Mouse (Mus musculus): ENCODE results near the gene Pxdc1. TPM values are rescaled to one million over a fixed set of nuclear protein-coding genes. Genes with fewer than 3 reads are reported as not detected.

Gene Pxdc1
- 5.2 and 10.0 TPM in 2 replicates for polyA plus RNA-seq (2015; fragmentation: Nextera tagmentation; extraction: Ambion mirVana)

GRCm38 (mm10) chr13:34653391-34653790 is at the start of gene Pxdc1:
Pxdc1 (minus strand) TSS chr13:34653486.
- Histone ChIP-seq H3K27ac (ENCODE audit: low read length) (no peak within 1 kb of the TSS), H3K4me1 (replicated peaks; ENCODE audit: control insufficient read depth, insufficient read depth, low read length) (peaks cover 26% of the 10 kb centered on the region), H3K27me3 (replicated peaks; ENCODE audit: control insufficient read depth, insufficient read depth, low read length) (peaks cover 26% of the 10 kb centered on the region), H3K4me2 (ENCODE audit: low read length) (peak within 1 kb of the TSS; percentile 82), H3K9me3 (ENCODE audit: control insufficient read depth, low read length) (no peaks in the 10 kb centered on the region), H3K9ac (replicated peaks; ENCODE audit: low read depth, low read length) (peak within 1 kb of the TSS; percentile 64), H3K36me3 (ENCODE audit: control insufficient read depth, insufficient read depth) (no peaks in the 10 kb centered on the region), H3K4me3 (replicated peaks; ENCODE audit: low read length) (peak within 1 kb of the TSS; percentile 58)
- ATAC-seq: no peak
- WGBS: 7% methylated on average over 9 of the region's 9 CpGs

DNA sequence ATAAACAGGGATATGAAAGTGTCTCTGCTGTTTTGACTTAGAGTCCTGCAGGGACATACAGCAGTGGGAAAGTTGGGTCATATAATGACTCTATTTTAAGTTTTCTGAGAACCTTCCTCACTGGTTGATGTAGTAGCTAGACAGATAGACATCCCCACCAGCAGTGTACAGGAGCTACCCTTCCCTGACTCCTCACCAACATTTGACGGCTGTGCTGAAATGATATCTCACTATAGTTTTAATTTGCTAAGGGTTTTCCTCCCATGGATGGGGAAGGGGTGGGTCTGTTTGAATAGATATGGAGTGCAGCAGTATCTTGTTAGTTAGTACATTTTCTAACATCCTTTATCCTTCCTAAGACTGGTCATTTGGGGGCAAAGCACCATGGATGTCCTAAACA is 47.3 kb upstream of the Pxdc1 start:
- no peak overlapping the region for H3K27ac ChIP-seq (ENCODE audit: low read length)
- no peaks in the 10 kb centered on the region for H3K27me3 ChIP-seq (replicated peaks; ENCODE audit: control insufficient read depth, insufficient read depth, low read length)
- H3K4me2 ChIP-seq (ENCODE audit: low read length): no peak overlapping the region
- H3K4me1 ChIP-seq (replicated peaks; ENCODE audit: control insufficient read depth, insufficient read depth, low read length): no peaks in the 10 kb centered on the region
- no peak overlapping the region for H3K4me3 ChIP-seq (replicated peaks; ENCODE audit: low read length)
- 93% methylated on average over 1 of the region's 1 CpGs for WGBS
- no peaks in the 10 kb centered on the region for H3K36me3 ChIP-seq (ENCODE audit: control insufficient read depth, insufficient read depth)
- no peak overlapping the region for H3K9ac ChIP-seq (replicated peaks; ENCODE audit: low read depth, low read length)
- no peaks in the 10 kb centered on the region for H3K9me3 ChIP-seq (ENCODE audit: control insufficient read depth, low read length)
- no peak for ATAC-seq

- H3K4me2 ChIP-seq (ENCODE audit: low read length): no peak overlapping the region
- ATAC-seq: no peak
Observed at GRCm38 (mm10) chr13:34700091-34700490, 46.8 kb upstream of the Pxdc1 start.

DNA sequence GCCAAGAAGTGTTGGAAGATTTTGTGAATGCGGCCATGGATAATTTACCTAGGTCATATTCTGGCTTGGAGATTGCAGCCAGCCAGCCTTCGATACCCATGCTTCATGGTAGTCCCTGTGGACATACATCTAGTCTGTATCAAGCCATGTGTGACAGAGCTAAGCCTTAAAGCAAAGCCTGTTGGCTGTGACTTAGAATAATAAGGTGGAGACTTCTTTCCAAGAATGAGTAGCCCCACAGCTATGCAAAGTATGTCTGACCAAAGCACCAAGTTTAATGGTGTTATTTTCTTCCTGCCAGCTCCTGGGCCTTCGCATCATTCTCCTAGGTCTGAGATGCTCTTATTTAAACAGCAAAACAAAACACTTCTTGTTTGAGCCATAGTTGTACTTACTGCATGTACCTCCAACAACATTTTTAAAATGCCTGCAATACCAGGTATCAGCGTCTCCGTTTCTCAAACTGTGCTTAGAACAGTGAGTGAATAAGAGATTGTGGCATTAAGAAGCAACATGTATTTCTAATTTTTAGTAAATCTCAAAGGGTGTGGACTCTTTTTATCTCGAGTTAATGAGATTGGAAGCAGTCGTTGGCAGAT is 43.5 kb upstream of the Pxdc1 start:
- H3K36me3 ChIP-seq (ENCODE audit: control insufficient read depth, insufficient read depth): no peaks in the 10 kb centered on the region
- H3K9ac ChIP-seq (replicated peaks; ENCODE audit: low read depth, low read length): no peak overlapping the region
- H3K27me3 ChIP-seq (replicated peaks; ENCODE audit: control insufficient read depth, insufficient read depth, low read length): no peaks in the 10 kb centered on the region
- H3K27ac ChIP-seq (ENCODE audit: low read length): no peak overlapping the region
- 77% methylated on average over 7 of the region's 7 CpGs for WGBS
- no peaks in the 10 kb centered on the region for H3K9me3 ChIP-seq (ENCODE audit: control insufficient read depth, low read length)
- H3K4me2 ChIP-seq (ENCODE audit: low read length): no peak overlapping the region
- no peaks in the 10 kb centered on the region for H3K4me1 ChIP-seq (replicated peaks; ENCODE audit: control insufficient read depth, insufficient read depth, low read length)
- peak; percentile 58; the same call in 1 of the 2 replicates for ATAC-seq
- no peak overlapping the region for H3K4me3 ChIP-seq (replicated peaks; ENCODE audit: low read length)

More at GRCm38 (mm10) chr13:34700091-34700490, 46.8 kb upstream of the Pxdc1 start:
- Histone ChIP-seq H3K27me3 (replicated peaks; ENCODE audit: control insufficient read depth, insufficient read depth, low read length) (no peaks in the 10 kb centered on the region), H3K4me3 (replicated peaks; ENCODE audit: low read length) (no peak overlapping the region), H3K9ac (replicated peaks; ENCODE audit: low read depth, low read length) (no peak overlapping the region), H3K4me1 (replicated peaks; ENCODE audit: control insufficient read depth, insufficient read depth, low read length) (no peaks in the 10 kb centered on the region), H3K9me3 (ENCODE audit: control insufficient read depth, low read length) (no peaks in the 10 kb centered on the region), H3K36me3 (ENCODE audit: control insufficient read depth, insufficient read depth) (no peaks in the 10 kb centered on the region), H3K27ac (ENCODE audit: low read length) (no peak overlapping the region)
- 65% methylated on average over 2 of the region's 2 CpGs for WGBS

DNA sequence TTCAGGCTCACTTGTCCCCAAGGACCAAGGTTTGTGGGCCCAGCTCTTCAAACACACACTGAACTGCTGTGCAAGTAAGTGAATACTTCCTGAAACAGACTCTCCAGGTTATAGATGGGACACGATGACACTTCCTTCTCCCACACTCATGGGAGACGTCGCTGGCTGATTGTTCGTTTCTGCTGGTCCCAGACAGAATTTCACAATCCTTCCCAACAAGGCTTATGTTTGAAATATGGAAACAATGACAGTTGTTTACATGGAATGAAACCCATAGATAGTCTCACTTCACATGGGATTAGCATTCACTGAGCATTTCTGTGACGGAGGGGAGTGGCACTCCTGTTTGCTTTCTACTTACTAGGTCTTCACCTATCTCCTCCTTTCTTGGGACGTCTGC is 39.8 kb upstream of the Pxdc1 start:
- H3K4me3 ChIP-seq (replicated peaks; ENCODE audit: low read length): no peak overlapping the region

DNA sequence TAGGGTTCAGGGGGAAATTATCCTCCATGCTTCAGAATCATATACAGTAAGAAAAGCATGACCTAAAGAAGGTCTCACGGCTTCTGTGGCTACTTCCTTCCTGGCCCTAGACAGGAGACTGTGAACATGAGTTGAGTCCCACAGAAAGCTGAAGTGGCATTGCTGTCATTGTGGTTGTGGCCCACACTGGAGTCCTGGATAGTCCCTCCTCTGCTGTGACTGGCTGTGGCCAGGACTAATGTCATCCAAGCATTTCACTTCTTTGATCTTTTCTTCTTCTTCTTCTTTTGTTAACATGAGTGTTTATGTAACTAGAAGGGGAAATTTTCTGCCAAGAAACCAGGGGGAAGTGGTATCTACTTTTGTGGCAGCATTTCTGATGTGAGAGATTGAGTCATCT is 37.8 kb upstream of the Pxdc1 start:
- Histone ChIP-seq H3K4me2 (ENCODE audit: low read length) (no peak overlapping the region), H3K4me1 (replicated peaks; ENCODE audit: control insufficient read depth, insufficient read depth, low read length) (no peaks in the 10 kb centered on the region), H3K4me3 (replicated peaks; ENCODE audit: low read length) (no peak overlapping the region), H3K36me3 (ENCODE audit: control insufficient read depth, insufficient read depth) (no peaks in the 10 kb centered on the region), H3K27ac (ENCODE audit: low read length) (no peak overlapping the region), H3K27me3 (replicated peaks; ENCODE audit: control insufficient read depth, insufficient read depth, low read length) (no peaks in the 10 kb centered on the region), H3K9me3 (ENCODE audit: control insufficient read depth, low read length) (no peaks in the 10 kb centered on the region), H3K9ac (replicated peaks; ENCODE audit: low read depth, low read length) (no peak overlapping the region)
- no peak for ATAC-seq
- 100% methylated on average over 1 of the region's 1 CpGs for WGBS

More for the DNA sequence above, 39.8 kb upstream of the Pxdc1 start:
- H3K9ac ChIP-seq (replicated peaks; ENCODE audit: low read depth, low read length): no peak overlapping the region
- H3K4me2 ChIP-seq (ENCODE audit: low read length): no peak overlapping the region
- no peak overlapping the region for H3K27ac ChIP-seq (ENCODE audit: low read length)
- no peaks in the 10 kb centered on the region for H3K36me3 ChIP-seq (ENCODE audit: control insufficient read depth, insufficient read depth)
- no peak for ATAC-seq
- WGBS: 83% methylated on average over 6 of the region's 6 CpGs
- H3K4me1 ChIP-seq (replicated peaks; ENCODE audit: control insufficient read depth, insufficient read depth, low read length): no peaks in the 10 kb centered on the region
- no peaks in the 10 kb centered on the region for H3K27me3 ChIP-seq (replicated peaks; ENCODE audit: control insufficient read depth, insufficient read depth, low read length)
- H3K9me3 ChIP-seq (ENCODE audit: control insufficient read depth, low read length): no peaks in the 10 kb centered on the region

GRCm38 (mm10) chr13:34685008-34685765 is 31.9 kb upstream of the Pxdc1 start:
- Histone ChIP-seq H3K4me3 (replicated peaks; ENCODE audit: low read length) (no peak overlapping the region), H3K4me1 (replicated peaks; ENCODE audit: control insufficient read depth, insufficient read depth, low read length) (no peaks in the 10 kb centered on the region), H3K9me3 (ENCODE audit: control insufficient read depth, low read length) (no peaks in the 10 kb centered on the region), H3K27me3 (replicated peaks; ENCODE audit: control insufficient read depth, insufficient read depth, low read length) (no peaks in the 10 kb centered on the region), H3K36me3 (ENCODE audit: control insufficient read depth, insufficient read depth) (no peaks in the 10 kb centered on the region), H3K27ac (ENCODE audit: low read length) (no peak overlapping the region), H3K9ac (replicated peaks; ENCODE audit: low read depth, low read length) (no peak overlapping the region), H3K4me2 (ENCODE audit: low read length) (no peak overlapping the region)
- WGBS: 76% methylated on average over 7 of the region's 7 CpGs
- no peak for ATAC-seq

DNA sequence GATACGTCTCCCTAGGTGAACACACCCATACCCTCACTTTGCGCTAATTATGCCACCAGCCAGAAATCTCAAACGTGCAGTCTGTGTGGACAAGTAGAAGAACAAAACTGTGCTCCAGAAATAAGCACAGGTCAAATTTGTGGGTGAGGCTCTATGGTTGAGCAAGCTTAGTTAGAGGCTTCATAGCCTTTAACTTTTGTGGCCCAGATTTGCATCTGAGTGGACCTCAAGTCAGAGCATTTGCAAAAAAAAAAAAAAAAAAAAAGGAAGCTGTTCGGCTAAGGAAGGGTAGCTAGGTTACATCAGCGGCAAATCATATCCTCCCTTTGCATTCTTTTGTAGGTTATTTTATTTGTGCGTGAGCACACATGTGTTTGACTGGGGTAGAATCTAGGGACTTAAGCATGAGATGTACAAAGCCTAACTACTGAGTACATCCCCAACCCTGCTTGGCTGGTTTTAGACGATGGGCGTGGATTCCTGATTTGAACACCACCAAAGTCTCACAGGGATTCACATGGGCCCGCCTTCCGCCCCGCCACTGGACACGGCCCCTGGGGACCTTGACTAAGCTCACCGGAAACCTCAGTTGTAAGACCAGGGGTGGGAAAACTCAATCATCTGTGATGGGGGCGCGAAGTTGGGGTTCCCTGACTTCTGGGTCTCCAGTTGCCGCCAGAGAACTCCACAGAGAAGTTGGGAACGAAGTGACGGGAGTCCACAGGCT is 30.6 kb upstream of the Pxdc1 start:
- no peaks in the 10 kb centered on the region for H3K4me1 ChIP-seq (replicated peaks; ENCODE audit: control insufficient read depth, insufficient read depth, low read length)
- 94% methylated on average over 18 of the region's 18 CpGs for WGBS
- H3K9ac ChIP-seq (replicated peaks; ENCODE audit: low read depth, low read length): no peak overlapping the region
- H3K36me3 ChIP-seq (ENCODE audit: control insufficient read depth, insufficient read depth): no peaks in the 10 kb centered on the region
- H3K4me3 ChIP-seq (replicated peaks; ENCODE audit: low read length): no peak overlapping the region
- no peak overlapping the region for H3K4me2 ChIP-seq (ENCODE audit: low read length)
- ATAC-seq: no peak
- H3K9me3 ChIP-seq (ENCODE audit: control insufficient read depth, low read length): no peaks in the 10 kb centered on the region
- H3K27me3 ChIP-seq (replicated peaks; ENCODE audit: control insufficient read depth, insufficient read depth, low read length): no peaks in the 10 kb centered on the region
- H3K27ac ChIP-seq (ENCODE audit: low read length): no peak overlapping the region

DNA sequence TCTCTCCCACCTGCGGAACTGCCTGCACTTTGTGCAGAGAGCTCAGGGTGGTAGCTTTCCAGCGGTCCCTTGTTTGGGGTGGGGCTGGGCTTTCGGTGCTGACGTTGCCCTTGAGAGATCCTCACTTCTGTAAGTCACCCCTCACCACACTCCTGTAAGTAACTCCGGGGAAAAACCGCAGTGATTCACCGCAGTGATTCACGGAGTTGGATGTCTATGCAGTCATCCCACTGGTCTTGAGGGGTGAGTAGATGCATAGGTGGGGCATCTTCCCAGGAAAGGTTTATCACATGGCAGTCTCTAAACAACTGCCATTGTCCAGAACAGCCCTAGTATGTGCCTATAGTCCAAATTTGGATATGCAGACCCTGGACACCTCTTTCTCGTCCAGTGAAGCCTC is 30.0 kb upstream of the Pxdc1 start:
- 94% methylated on average over 9 of the region's 9 CpGs for WGBS
- no peak overlapping the region for H3K9ac ChIP-seq (replicated peaks; ENCODE audit: low read depth, low read length)
- no peaks in the 10 kb centered on the region for H3K27me3 ChIP-seq (replicated peaks; ENCODE audit: control insufficient read depth, insufficient read depth, low read length)
- H3K4me1 ChIP-seq (replicated peaks; ENCODE audit: control insufficient read depth, insufficient read depth, low read length): no peaks in the 10 kb centered on the region
- no peaks in the 10 kb centered on the region for H3K9me3 ChIP-seq (ENCODE audit: control insufficient read depth, low read length)
- no peak overlapping the region for H3K4me3 ChIP-seq (replicated peaks; ENCODE audit: low read length)
- H3K4me2 ChIP-seq (ENCODE audit: low read length): no peak overlapping the region
- no peak for ATAC-seq
- H3K36me3 ChIP-seq (ENCODE audit: control insufficient read depth, insufficient read depth): no peaks in the 10 kb centered on the region
- H3K27ac ChIP-seq (ENCODE audit: low read length): no peak overlapping the region

All from forebrain, embryonic 16.5 days (tissue).